Comparison of ENCODE assay signal across 29 mouse cellular contexts in genomic region chr3:96787784-96788183, GRCm38 (mm10). TPM values are rescaled to one million over a fixed set of nuclear protein-coding genes. Genes with fewer than 3 reads are reported as not detected.
DNase-seq lines count a peak whose midpoint lies in the region; ATAC-seq and TF ChIP-seq lines count a peak whose summit lies in the region.
"Had no signal": no experiment of that assay in that cellular context is flagged by ENCODE, and none has a peak within 500 bp of the region (broad histone marks: within the 10 kb centered on the region; RNA-seq: fewer than 3 reads in every experiment).

No protein-coding gene starts in this region.

- peaks cover 15% of the 10 kb centered on the region for H3K4me1 ChIP-seq in G1E (ENCODE audit: insufficient read depth, low read depth, low read length)
- H3K4me1 ChIP-seq in liver, embryonic 12.5 days: peaks cover 8% of the 10 kb centered on the region
- H3K4me1 ChIP-seq: embryonic facial prominence, embryonic 12.5 days; forebrain, embryonic 13.5 days; heart, embryonic 13.5 days; limb, embryonic 13.5 days; neural tube, embryonic 15.5 days had no signal

- TF ChIP-seq CTCF in G1E (IDR thresholded peaks at IDR 0.05; ENCODE audit: low read depth, low read length): no peak

- no peak overlapping the region for H3K9ac ChIP-seq in liver, embryonic 12.5 days
- H3K9ac ChIP-seq: embryonic facial prominence, embryonic 12.5 days; forebrain, embryonic 13.5 days; heart, embryonic 13.5 days; limb, embryonic 13.5 days; lung, embryonic 14.5 days; neural tube, embryonic 15.5 days had no signal

- no peaks in the 10 kb centered on the region for H3K9me3 ChIP-seq in G1E (replicated peaks)
- no peaks in the 10 kb centered on the region for H3K9me3 ChIP-seq in liver, embryonic 12.5 days (replicated peaks)
- H3K9me3 ChIP-seq: embryonic facial prominence, embryonic 12.5 days; forebrain, embryonic 13.5 days; heart, embryonic 13.5 days; limb, embryonic 13.5 days; neural tube, embryonic 15.5 days had no signal

- WGBS in liver, embryonic 12.5 days (ENCODE audit: insufficient replicate concordance): 59% methylated on average over 1 of the region's 1 CpGs

- H3K4me2 ChIP-seq in liver, embryonic 12.5 days: no peak overlapping the region
- H3K4me2 ChIP-seq: embryonic facial prominence, embryonic 12.5 days; forebrain, embryonic 13.5 days; heart, embryonic 13.5 days; limb, embryonic 13.5 days; lung, embryonic 14.5 days; neural tube, embryonic 15.5 days had no signal

- H3K36me3 ChIP-seq in G1E (replicated peaks): peaks cover 69% of the 10 kb centered on the region
- H3K36me3 ChIP-seq in liver, embryonic 12.5 days: peaks cover 47% of the 10 kb centered on the region

- DNase-seq in heart, adult 11 months: peak; percentile 52
- no peak for DNase-seq in heart, adult 8-10 months (ENCODE audit: low spot score)
- DNase-seq in G1E (ENCODE audit: low spot score): no peak
- DNase-seq in natural killer cell, adult 2 months (ENCODE audit: low spot score in 2 of 2): no peak
- DNase-seq in cerebellum, postnatal 14 days: no peak
- DNase-seq: adrenal gland, postnatal 36 days; B cell, adult 2 months; cerebellum, adult 11-12 months; cerebellum, postnatal 10 days; heart, postnatal 14 days; lung, embryonic 14.5 days; right cerebral cortex, adult 18-20 months; thymus, adult 2 months; thymus, postnatal 4 days had no signal

- no peak overlapping the region for H3K27ac ChIP-seq in liver, embryonic 12.5 days
- H3K27ac ChIP-seq: embryonic facial prominence, embryonic 12.5 days; forebrain, embryonic 13.5 days; heart, embryonic 13.5 days; hindbrain, postnatal 0 days; limb, embryonic 13.5 days; neural tube, embryonic 15.5 days had no signal

- no peak overlapping the region for H3K4me3 ChIP-seq in G1E (ENCODE audit: low read depth, low read length)
- H3K4me3 ChIP-seq in liver, embryonic 12.5 days: no peak overlapping the region
- H3K4me3 ChIP-seq: embryonic facial prominence, embryonic 12.5 days; forebrain, embryonic 13.5 days; heart, embryonic 13.5 days; limb, embryonic 13.5 days; neural tube, embryonic 15.5 days had no signal

- ATAC-seq in G1E (ENCODE audit: extremely low read depth, insufficient number of reproducible peaks, low FRiP score, poor library complexity, severe bottlenecking): 0 out of 2 replicates have a peak, but pooled peaks have one; percentile 22
- peak; percentile 40; the same call in 1 of the 2 replicates for ATAC-seq in liver, embryonic 12.5 days
- no peak for ATAC-seq in activated CD4-positive, CD25-positive, alpha-beta regulatory T cell, adult 4 months
- ATAC-seq: forebrain, embryonic 13.5 days; intestine, embryonic 16.5 days; midbrain, embryonic 16.5 days had no signal

- no peaks in the 10 kb centered on the region for H3K27me3 ChIP-seq in G1E (ENCODE audit: insufficient read depth, low read length)
- H3K27me3 ChIP-seq in liver, embryonic 12.5 days (replicated peaks): no peaks in the 10 kb centered on the region
- H3K27me3 ChIP-seq: embryonic facial prominence, embryonic 12.5 days; forebrain, embryonic 13.5 days; heart, embryonic 13.5 days; limb, embryonic 13.5 days; neural tube, embryonic 15.5 days had no signal

RNA-seq across cellular contexts. Expression of gene Pdzk1, which starts 41.3 kb away (rescaled TPM):
- total RNA-seq in heart, adult 8-10 months (2022): not detected
- total RNA-seq in G1E (2014; fragmentation: Nextera tagmentation) (not detected in 2 replicates), G1E (2017) (0.05 and 0.46 TPM in 2 replicates)
- 0.20 and 0.41 TPM in 2 replicates for polyA plus RNA-seq in G1E (2012)
- polyA plus RNA-seq in liver, embryonic 12.5 days (2016; fragmentation: Nextera tagmentation; extraction: Ambion mirVana): 6.1 and 6.4 TPM in 2 replicates
- polyA plus RNA-seq in activated CD4-positive, CD25-positive, alpha-beta regulatory T cell, adult 4 months (2017; shearing (Covaris generic)): under 1 TPM in 1 of 2 experiments, not detected in 1; 0.89 TPM
- total RNA-seq: adrenal gland, postnatal 36 days; gastrocnemius, postnatal 10 days; heart, adult 18-20 months had no signal
- polyA plus RNA-seq: embryonic facial prominence, embryonic 12.5 days; forebrain, embryonic 13.5 days; hindbrain, embryonic 11.5 days; limb, embryonic 13.5 days had no signal

RNA-seq across cellular contexts. Expression of gene Cd160, which starts 41.4 kb away (rescaled TPM):
- total RNA-seq in heart, adult 8-10 months (2022): not detected
- total RNA-seq in G1E (2014; fragmentation: Nextera tagmentation) (0.53 and 1.0 TPM in 2 replicates), G1E (2017) (0.27 and 0.41 TPM in 2 replicates)
- polyA plus RNA-seq in G1E (2012): 1.4 and 1.5 TPM in 2 replicates
- polyA plus RNA-seq in liver, embryonic 12.5 days (2016; fragmentation: Nextera tagmentation; extraction: Ambion mirVana): 0.08 and 0.13 TPM in 2 replicates
- polyA plus RNA-seq in activated CD4-positive, CD25-positive, alpha-beta regulatory T cell, adult 4 months (2017; shearing (Covaris generic)): 10 to 100 TPM; 26.1 to 55.0 TPM
- total RNA-seq: gastrocnemius, postnatal 10 days; heart, adult 18-20 months; heart, postnatal 14 days; hindbrain, postnatal 0 days; layer of hippocampus, adult 8-10 months; left cerebral cortex, postnatal 25 days had no signal

Comparison
In these comparisons a context has a peak if more than half of its experiments do, and no peak if none do; other contexts are left out.
1. RNA of gene Cd160, which starts 41.4 kb away (polyA plus RNA-seq): 26.1 to 55.0 TPM in activated CD4-positive, CD25-positive, alpha-beta regulatory T cell, adult 4 months; 1.4 to 1.5 TPM in G1E and 0.08 to 0.13 TPM in liver, embryonic 12.5 days; every median in the first group is over 10 times any median in the second.